Mouse (Mus musculus) embryonic stem cell, embryonic (primary cell): ENCODE measurements around the gene Gm9833.
"Not testable (repeated sequence)": the region's sequence is repeated elsewhere in the genome, so short reads cannot be mapped to it uniquely, and the experiment has no call there.

Experiments used
- CTCF ChIA-PET, 4 experiments: fragments of 300-600 bp in 2 of 4; fragments of 350-600 bp in 2 of 4; sonication (Branson Sonifier 250); formaldehyde crosslinking; loops; one replicate each; lab custom pipeline; 2022; ENCODE audit warnings: inconsistent platforms in 2 of 4; lab: Charles Lee
- POLR2A ChIA-PET, 4 experiments: fragments of 300-600 bp in 2 of 4; fragments of 350-600 bp in 2 of 4; sonication (Branson Sonifier 250); formaldehyde crosslinking; loops; one replicate each; lab custom pipeline; 2022; ENCODE audit warnings: antibody characterized with exemption in 4 of 4, inconsistent platforms in 1 of 4; lab: Charles Lee

The Gm9833 gene

DNA sequence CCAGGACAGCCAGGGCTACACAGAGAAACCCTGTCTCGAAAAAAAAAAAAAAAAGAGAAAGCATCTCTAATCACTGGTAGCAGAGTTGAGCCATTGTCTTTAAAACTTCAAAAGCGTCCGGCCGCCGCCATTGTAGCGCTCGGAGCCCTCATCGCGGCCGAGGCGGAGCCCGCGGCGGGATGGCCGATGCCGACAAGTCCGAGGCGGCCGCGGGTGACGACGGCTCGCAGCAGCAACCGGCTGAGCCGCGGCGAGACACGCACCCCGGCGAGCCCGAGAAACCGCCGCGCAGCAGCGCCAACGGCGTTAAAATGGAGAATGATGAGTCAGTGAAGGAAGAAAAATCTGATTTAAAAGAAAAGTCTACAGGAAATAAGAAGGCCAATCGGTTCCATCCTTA, at the start of gene Gm9833:
Gm9833 (plus strand) TSS at position 117 of the 400 bp plus-strand sequence.
- CTCF ChIA-PET: not testable (repeated sequence)
- POLR2A ChIA-PET: interaction anchor here in 1 of 4 experiments (0.7 kb wide), 1 partner anchor 78 kb away, joined by 3 read pairs; no protein-coding TSS in a partner anchor

GRCm38 (mm10) chr3:10070070-10070469, 17.8 kb upstream of the Gm9833 start:
- CTCF ChIA-PET: no interaction called here
- POLR2A ChIA-PET: no interaction called here

GRCm38 (mm10) chr3:10075826-10076225, 12.1 kb upstream of the Gm9833 start:
- CTCF ChIA-PET: no interaction called here
- POLR2A ChIA-PET: no interaction called here

DNA sequence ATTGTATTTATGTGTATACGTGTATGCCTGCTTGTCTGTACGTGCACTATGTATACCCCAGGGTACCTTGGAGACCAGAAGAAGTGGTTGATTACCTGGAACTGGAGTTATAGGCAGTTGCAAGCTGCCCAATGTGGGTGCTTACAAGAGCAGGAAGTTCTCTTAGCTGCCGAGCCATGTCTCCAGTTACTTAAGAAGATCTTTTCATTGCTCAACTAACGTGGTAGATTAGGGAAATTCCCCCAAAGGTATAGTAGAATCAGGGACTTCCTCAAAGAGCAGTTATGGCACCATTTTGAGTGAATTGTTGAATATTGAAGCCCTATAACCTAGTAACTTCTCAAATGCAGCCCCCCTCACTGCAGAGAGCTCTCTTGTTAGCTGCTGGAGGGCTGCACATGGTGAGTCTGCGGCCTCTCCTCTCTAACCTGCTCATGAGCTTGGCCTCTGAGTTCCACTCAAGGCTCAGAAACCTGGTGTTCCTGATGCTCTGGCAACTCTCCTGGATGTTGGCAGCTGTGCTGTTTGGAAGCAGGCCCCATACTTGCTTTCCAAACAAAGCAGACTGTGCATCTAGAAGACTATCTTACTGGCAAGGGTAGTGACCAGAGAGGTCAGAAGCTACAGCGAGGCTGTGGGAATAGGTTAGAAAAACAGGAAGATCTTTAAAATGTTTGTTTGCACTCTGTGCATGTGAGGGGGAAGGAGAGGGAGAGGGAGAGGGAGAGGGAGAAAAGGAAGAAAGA, 10.6 kb upstream of the Gm9833 start:
- ChIA-PET POLR2A (interaction anchor here in 1 of 4 experiments (0.7 kb wide), 1 partner anchor 34 kb away, joined by 3 read pairs; no protein-coding TSS in a partner anchor), CTCF (interaction anchor here in 1 of 4 experiments (0.6 kb wide), 1 partner anchor 216 kb away, joined by 4 read pairs; no protein-coding TSS in a partner anchor)

GRCm38 (mm10) chr3:10078113-10078512, 9.8 kb upstream of the Gm9833 start:
- ChIA-PET POLR2A (no interaction called here), CTCF (no interaction called here)

DNA sequence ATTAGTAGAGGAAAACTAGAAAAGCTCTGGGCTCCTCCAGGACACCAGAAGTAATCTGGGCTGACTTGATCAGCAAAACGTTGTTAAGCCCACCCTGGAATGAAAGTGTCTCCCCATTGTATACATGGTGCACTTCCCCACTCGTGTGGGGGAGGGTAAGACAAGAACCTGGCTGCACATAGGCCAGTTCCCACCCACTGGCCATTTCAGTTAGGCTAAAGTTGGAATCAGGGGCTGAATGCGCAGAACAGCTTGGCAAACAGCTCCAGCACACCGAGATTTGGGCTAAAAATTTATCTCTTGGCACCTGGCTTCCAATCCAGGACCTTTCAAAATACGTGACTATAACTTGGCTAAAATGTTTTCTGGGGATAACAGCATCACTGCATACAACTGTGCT, 6.6 kb upstream of the Gm9833 start:
- CTCF ChIA-PET: interaction anchor here in 2 of 4 experiments (0.6 to 1.5 kb wide), 2 partner anchors 72 to 329 kb away, joined by 3 to 6 read pairs; no protein-coding TSS in a partner anchor
- POLR2A ChIA-PET: no interaction called here

DNA sequence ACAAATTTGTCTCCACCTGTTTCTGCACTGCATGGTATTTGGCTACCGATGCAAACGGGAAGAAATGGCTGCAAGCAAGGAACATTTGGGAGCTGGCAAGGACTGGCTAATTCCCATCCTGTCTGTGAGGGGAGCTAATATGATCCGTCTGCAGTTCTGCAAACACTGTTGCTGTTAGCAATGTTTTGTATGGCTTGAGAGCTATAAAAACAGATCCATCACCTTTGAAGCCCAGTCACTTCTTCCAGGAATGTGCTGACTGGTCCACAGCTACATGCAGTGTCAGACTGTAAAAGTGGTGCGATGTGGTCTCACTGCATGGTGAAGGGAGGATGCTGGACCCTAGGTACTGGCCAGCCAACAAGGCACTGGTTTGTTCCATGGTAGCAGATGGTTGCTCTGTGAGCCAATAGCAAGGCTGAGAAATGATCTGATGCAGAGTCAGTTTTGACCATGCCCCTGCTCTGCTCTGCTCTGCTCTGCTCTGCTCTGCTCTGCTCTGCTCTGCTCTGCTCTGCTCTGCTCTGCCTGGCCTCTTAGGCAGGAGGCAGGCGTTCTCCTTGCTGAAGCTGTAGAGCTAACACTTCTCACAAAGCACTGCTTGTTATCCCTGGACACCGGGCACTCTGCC, 5.9 kb upstream of the Gm9833 start:
- ChIA-PET POLR2A (interaction anchor here in 1 of 4 experiments (0.6 kb wide), 1 partner anchor 299 kb away, joined by 4 read pairs; no protein-coding TSS in a partner anchor), CTCF (interaction anchor here in 1 of 4 experiments (1.5 kb wide), 1 partner anchor 73 kb away, joined by 3 read pairs; no protein-coding TSS in a partner anchor)

DNA sequence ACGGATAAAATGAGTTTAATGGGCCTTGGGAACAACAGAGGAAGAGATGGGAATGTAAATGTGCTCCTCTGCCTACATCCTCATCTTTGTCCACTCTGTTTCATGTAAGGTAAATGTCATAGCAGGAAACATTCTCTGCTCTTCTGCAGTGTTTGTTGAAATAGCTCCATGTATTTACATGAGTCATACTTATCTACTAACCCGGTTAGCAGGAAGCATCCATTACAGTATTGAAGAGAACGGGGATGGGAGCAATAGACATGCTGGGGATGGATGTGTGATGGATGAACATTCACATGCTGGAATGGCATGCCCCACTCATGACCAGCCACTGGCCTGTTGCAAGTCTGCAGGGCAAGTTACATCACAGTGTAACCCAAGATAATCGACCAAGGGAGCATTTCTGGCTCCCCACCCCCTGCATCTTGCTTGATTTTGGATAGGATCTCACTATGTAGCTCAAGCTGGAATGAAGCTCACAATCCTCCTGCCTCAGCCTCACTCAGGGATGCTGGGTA, 5.3 kb upstream of the Gm9833 start:
- ChIA-PET POLR2A (no interaction called here), CTCF (interaction anchor here in 2 of 4 experiments (1.1 to 1.5 kb wide), 2 partner anchors 73 to 225 kb away, joined by 3 read pairs; no protein-coding TSS in a partner anchor)

GRCm38 (mm10) chr3:10084102-10084501, 3.8 kb upstream of the Gm9833 start:
- POLR2A ChIA-PET: no interaction called here
- CTCF ChIA-PET: no interaction called here

- ChIA-PET POLR2A (no interaction called here), CTCF (no interaction called here)
Observed at GRCm38 (mm10) chr3:10085396-10086119, 2.4 kb upstream of the Gm9833 start.

- CTCF ChIA-PET: no interaction called here
- POLR2A ChIA-PET: interaction anchor here in 1 of 4 experiments (0.7 kb wide), 1 partner anchor 78 kb away, joined by 3 read pairs; no protein-coding TSS in a partner anchor
Observed at GRCm38 (mm10) chr3:10087511-10087910, 399 bp upstream of the Gm9833 start.

- POLR2A ChIA-PET: no interaction called here
Observed at GRCm38 (mm10) chr3:10091616-10092140, 3.8 kb downstream of the Gm9833 start.

DNA sequence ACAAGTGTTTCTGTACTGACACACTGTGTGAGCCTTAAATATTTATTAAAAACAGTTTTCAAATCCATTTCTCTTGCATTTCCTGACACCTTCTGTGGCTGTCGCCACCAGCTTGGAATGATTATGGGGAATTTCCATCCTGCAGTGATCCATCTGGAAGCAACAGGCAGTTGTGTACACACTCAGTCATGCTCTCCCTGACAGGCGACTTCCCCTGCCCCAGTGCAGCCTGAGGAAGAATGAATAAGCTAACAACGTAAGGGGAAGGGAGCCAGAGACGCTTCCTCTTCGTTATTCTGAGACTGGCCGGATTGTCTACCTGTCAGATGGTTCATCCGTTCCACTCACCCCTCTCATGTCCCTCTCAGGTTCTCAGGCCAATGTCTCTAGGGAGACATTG, 4.6 kb downstream of the Gm9833 start:
- ChIA-PET POLR2A (no interaction called here), CTCF (no interaction called here)

More at GRCm38 (mm10) chr3:10091616-10092140, 3.8 kb downstream of the Gm9833 start:
- CTCF ChIA-PET: no interaction called here

DNA sequence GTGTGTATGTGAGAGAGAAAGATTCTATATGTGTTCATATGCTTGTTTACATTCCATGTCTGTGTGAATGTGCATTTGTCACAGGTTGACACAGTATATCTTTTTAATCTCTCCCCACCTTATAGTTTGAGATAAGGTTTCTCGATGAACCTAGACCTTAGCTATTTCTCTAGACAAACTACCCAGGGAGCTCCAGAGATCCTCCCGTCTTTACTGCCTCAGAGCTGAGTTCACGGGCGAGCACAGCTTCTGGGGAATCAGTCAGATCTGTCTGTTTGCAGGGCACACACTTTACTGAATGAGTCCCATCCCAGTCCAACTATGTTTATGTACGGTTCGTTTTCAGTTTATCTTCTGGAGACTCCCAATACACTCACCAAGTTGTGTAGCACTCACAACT, 5.0 kb downstream of the Gm9833 start:
- ChIA-PET CTCF (no interaction called here), POLR2A (interaction anchor here in 2 of 4 experiments (0.7 to 1.5 kb wide), 2 partner anchors 143 to 181 kb away, joined by 3 read pairs; no protein-coding TSS in a partner anchor)

DNA sequence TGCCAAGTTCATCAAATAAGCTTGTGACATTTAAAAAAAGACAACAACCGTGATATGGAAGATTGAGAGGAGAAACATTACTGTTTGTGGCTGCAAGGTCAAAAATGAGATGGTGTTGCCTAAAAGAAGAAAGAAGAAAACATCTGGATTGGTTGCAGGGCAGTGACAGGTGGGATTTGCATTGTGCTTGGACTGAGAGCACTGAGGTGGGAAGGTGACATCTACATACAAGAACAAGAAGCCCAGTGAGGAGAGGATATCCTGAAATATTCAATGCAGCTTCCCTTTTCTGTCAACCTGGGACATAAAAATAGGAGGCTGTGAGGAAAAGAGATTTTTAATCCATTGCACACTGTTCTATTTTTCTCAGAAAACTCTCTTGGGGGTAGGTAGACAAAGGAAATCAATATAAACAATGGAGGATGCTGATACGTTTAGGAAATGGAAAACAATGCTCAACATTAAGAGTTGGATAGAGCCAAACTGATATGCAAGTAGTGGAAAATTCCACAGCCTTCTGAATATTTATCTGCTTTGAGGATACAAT, 7.2 kb downstream of the Gm9833 start:
- ChIA-PET CTCF (no interaction called here), POLR2A (no interaction called here)

GRCm38 (mm10) chr3:10099756-10100155, 11.8 kb downstream of the Gm9833 start:
- ChIA-PET CTCF (no interaction called here), POLR2A (interaction anchor here in 1 of 4 experiments (0.6 kb wide), 1 partner anchor 10 kb away, joined by 3 read pairs; no protein-coding TSS in a partner anchor)

GRCm38 (mm10) chr3:10111570-10111969, 23.7 kb downstream of the Gm9833 start:
- CTCF ChIA-PET: no interaction called here
- POLR2A ChIA-PET: interaction anchor here in 1 of 4 experiments (0.6 kb wide), 1 partner anchor 34 kb away, joined by 3 read pairs; no protein-coding TSS in a partner anchor

- ChIA-PET POLR2A (no interaction called here), CTCF (no interaction called here)
Observed at GRCm38 (mm10) chr3:10112196-10112595, 24.3 kb downstream of the Gm9833 start.
